Mouse (Mus musculus) 3T3-L1 (cell line): ENCODE measurements around the gene Sh3bp1.

Experiments
- DNase-seq: peaks from one replicate; pipeline ENCODE4 v3.0.0-alpha.2; 2015; ENCODE audit warnings: low read depth, low spot score

Gene Sh3bp1

DNA sequence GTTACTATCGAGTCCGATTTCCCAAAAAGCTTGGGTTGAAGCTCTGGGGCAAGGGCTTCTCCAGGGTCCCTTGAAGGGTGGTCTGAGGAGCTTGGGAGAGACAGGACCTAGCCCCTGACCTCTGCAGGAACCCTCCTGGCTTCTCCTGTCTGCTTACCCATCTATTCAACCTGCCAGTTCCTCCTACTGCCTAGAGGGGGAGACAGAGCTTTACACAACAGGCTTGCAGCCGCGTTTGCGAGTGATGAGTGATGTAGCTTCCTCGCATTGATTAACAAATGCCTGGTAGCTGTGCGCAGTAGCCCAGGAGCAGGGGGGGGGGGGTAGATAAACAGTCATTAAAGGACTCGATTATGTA lies 16.1 kb downstream of the Sh3bp1 start:
- DNase-seq, result peak; percentile 87

DNA sequence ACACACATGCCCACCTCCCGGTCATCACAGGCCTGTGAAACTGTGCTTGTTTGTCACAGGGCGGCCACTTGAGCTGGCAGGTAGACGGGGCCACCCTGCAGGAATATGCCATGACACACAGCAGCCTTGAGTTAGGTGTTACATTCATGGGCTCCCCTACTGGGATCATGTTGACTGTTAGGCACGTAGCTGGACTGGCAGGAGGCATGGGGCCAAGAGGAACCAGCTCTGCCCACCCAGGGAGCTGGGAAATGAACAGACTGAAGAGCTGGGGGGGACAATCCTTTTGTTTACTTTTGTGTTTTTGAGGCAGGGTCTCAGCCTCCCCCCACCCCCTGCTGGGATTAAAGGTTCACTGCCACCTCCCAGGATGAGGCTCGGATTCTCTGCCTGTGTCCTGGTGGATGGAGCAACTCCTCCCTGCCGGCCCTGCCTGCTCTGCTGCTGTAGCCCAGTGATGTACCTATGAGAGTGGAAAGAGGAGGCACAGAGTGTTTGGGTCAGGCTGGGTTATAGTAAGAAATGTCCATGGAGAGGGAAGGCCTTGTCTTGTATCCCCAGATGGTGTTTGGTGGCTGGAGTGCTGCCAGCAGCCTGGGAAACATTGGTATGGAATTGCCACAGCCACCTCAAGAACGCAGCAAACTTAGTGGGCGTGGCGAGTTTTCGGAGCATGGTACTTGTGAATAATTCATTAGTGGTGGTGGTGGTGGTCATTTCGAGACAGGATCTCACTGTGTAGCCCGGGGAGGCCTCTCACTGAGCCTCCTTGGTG lies 16.7 kb downstream of the Sh3bp1 start:
- peak; percentile 27 for DNase-seq

DNA sequence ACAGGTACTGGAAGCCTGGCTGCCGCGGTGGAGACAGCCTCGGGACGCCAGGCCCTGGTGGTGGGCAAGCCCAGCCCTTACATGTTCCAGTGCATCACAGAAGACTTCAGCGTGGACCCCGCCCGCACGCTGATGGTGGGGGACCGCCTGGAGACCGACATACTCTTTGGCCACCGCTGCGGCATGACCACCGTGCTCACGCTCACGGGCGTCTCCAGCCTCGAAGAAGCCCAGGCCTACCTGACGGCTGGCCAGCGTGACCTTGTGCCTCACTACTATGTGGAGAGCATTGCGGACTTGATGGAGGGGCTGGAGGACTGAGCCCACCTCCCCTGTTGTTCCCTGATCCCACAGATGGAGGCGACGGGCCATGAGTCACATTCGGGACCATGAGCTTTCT lies 18.6 kb downstream of the Sh3bp1 start:
- DNase-seq, result no peak

DNA sequence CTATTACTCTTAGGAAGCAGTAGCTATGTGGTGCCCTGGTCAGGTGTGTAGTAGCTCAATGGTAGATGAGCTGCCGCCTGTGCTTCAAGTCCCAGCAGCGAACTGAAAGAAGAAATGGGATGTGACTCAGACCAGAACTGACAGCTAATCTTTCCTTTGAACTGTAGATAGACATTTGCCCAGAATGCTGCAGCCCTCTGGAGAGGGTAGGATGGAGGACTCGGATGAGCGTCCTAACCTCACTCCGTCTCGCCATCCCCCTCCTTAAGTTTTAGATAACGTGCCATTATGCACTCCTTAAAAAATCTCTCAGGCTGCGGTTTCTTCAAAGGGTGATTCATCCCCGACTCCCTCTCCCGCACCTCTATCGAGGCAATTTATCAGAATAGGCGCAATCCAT lies 20.3 kb downstream of the Sh3bp1 start:
- DNase-seq, result no peak

DNA sequence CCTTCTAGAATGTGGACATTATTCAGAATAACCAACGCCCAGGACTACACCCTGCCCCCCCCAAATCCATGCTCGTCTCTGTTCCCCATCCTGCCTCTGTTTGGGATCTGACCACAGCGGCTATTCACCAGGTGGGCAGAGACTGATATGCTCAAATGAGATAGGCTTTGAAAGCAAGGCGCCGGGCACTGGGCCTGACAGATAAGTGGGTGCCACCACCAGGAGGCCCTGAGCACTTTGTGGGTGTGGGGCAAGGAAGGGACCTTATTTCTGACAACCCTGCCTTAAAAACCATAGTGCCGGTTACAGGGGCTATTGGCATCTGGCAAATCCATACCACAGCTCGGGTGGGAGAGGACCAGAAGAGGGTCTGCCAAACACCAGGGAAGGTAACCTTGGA lies 23.1 kb downstream of the Sh3bp1 start:
- DNase-seq, result no peak

DNA sequence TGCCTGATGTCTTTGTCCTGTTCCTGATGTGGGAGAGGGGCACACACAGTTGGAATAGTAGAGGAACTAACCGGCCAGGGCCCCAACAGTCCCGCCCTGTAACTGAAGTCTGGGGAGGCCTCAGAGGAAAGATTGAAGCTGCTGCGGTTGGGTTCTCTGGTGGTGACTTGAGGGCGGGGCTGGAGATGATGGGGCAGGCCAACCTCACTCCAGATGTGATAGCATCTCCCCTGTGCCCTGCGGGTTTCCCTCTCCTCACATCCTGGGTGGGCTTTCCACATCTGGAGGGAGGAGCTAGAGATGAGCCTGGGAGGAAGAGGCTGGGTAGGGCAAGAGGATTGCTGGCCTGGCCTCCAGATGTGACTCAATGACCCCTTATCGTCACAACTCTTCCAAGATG lies 24.0 kb downstream of the Sh3bp1 start:
- no peak for DNase-seq

DNA sequence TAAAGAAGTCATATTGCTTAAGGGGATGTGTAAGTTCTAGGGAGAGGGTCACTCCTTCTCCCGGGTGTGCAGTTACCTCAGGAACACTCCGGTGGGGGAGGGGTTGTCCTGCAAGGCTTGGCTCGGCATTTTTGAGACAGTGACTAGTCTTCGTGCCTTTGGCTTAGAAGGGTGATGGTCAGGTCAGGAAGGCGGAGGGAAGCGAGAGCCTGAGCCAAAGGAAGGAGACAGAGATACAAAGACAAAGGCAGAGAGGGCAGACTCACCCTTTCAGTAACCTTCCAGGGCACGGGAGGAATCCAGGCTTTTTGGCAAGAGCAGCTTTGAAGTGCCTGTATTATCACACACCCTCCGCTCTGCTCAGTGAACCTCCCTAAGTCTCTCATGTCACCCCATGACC lies 25.6 kb downstream of the Sh3bp1 start:
- DNase-seq, result peak; percentile 66

DNA sequence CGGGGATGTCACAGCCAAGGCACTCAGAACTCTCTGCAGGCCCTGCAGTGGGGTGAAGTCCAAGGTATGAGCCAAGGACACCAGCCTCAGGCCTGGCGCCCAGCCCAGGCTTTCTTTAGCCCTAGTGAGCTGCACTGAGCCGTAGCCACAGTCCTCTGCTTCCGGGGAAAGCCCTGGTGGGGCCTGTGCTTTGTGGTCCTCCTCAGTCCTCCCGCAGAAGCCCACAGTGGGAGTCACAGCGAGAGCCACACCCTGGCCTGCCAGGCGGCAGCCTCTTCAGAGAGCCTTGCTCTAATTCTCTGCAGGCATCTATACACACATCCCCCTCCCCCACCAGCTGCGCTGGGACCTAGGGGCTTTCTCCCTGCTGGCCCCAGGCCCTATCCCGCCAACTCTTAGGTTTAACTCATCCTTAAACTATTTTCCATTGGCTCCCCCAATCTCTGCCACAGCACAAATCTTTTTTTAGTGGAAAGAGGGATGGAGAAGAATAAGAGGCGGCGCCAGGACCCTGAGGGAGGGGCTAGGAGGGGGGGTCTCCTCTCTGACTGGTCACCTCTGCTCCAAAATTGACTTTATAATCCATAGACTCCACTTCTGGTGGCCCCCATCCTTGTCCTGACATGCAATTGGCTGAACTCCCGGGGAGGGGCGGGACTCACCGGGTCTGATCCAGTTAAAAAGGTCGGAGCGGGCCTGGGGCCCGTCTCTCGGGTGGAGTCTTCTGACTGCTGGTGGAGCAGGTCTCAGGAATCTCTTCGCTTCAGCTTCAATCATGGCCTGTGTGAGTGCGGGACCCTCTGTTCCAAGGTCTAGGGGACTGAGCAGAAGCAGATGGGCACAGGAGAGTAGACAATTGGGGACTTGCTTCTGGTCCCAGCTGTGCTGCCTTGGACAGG lies 26.7 kb downstream of the Sh3bp1 start, which contains the start of gene Lgals1:
Gene Lgals1 (plus strand): TSS at position 705 of the 899 bp plus-strand sequence.
- DNase-seq, result peak; percentile 98

DNA sequence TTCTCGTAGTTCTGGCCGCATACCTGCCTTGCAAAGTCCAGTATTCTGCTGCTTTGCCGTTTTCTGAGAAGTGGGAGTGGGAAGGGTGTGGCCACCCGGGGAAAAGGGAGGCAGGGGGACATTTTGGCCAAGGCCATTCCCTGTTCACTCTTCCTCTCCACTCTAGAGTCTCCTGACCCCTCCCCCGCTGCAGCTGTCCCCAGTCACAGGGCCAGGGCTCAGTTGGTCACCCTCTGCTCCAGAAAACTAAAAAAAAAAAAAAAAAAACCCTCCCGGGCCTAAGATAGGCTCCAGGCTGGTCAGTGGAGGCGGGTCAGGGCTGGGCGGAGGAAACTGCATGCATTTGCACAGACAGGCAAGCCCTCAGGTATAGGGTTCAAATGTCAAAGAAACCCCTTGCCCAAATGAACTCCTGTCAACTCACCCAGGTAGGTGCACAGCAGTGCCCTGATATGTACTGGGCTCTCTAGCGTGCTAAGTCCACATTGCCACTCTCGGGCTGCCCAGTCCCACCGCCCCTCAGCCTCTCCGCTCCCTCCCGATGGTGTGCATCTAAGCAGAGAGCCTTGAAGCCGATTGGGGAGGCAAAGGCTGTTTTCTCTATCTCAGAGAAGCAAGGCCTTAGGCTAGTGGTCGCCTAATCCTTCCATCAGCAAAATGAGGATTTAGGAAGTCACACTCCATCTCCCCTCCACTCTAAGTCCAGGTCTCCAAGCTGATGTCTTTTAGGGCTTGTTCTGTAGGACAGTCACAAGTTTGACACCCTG lies 27.6 kb downstream of the Sh3bp1 start:
- DNase-seq, result peak; percentile 40

DNA sequence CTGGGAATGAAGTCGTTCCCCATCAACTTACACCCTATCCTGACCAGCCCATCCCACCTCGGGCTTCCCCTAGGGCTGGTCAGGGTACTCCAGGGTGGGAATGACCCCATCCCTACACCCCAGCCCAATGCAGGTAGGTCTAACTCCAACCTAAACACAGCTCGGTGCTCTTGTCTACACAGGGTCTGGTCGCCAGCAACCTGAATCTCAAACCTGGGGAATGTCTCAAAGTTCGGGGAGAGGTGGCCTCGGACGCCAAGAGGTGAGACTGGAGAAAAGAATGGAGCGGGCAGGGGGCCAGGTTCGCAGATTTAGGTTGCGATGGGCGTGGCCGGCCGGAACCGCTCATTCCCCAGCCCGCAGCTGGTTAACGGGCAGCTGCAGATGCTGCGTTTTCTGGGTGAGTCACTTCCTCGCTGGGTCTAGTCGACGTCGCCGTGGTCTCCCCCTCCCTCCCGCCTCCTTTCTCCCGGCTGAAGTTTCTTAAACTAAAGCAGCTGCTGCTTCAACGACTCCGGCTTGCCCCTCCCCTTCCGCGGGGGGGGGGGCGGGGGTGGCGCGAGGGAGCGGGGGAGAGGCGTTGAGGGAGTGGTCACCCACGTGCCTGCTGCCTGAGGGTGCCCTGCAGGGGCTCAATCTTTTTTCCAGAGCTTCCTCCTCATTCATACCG lies 28.4 kb downstream of the Sh3bp1 start:
- peak; percentile 97 for DNase-seq

DNA sequence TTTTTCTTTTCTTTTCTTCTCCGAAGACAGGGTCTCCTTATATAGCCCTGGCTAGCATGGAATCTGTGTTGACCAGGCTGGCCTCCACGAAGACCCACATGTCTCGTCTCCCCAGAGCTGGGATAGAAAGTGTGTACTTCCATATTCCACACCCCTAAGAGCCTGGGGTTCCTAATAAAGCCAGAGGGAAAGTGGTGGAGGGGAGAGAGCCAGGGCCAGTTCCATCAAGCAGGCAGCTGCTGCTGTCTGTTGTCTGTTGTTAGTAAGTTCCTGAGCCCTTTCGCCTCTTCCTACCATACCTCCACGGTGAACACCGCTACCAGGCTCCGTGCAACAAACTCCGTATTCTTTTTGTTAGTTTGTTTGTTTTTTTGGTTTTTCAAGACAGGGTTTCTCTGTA lies 29.0 kb downstream of the Sh3bp1 start:
- no peak for DNase-seq

DNA sequence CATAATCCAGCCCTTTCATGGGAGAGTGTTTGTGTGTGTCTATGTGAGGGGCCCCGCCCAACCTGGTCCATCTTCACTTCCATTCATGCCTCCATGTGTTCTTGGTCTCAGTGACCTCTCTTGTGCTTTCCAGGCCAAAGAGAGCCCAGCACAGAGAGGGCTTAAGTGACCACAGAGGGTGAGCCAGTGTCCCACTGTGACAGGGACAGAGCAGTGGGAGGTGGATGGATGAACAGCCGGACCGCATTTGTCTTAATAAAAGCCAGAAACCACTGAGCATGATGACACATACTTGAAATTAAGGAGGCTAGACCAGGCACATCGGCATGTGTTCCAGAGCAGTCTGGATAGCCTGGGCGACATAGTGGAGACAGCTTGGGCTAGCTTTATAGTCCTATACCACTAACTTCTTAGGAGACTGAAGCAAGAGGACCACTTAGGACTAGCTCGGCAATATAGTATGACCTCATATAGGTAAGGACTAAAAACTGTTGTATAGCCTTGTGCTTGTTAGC lies 30.7 kb downstream of the Sh3bp1 start:
- DNase-seq, result peak; percentile 61

DNA sequence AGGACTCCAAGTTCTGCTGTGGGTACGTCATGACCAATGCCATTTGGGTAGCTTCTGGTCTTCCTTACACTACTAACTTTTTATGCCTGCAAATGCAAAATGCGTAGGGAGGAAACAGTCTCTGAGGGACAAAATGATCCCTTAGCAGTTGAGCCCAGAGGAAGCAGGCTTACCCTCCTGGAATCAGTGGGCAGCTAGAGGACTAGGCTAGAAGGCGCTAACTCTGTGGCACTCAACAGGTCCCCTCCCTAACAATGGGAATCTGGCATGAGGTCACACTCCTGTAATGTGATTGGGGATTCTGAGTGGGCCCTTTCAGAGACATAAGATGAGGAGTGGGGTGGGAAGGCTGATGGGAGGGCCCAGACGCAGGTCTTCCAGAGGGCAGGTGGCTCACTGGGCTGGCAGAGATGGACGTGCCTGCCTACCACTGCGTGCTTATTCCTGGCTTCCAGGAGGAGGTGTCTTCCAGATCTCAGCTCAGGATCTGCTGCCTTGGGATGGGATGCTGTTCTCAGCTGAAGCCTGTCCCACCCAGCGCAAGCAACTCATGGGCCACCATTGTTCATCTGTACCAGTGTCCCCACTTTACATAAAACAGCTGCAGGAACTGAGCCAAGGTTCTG lies 31.3 kb downstream of the Sh3bp1 start:
- DNase-seq, result peak; percentile 66

DNA sequence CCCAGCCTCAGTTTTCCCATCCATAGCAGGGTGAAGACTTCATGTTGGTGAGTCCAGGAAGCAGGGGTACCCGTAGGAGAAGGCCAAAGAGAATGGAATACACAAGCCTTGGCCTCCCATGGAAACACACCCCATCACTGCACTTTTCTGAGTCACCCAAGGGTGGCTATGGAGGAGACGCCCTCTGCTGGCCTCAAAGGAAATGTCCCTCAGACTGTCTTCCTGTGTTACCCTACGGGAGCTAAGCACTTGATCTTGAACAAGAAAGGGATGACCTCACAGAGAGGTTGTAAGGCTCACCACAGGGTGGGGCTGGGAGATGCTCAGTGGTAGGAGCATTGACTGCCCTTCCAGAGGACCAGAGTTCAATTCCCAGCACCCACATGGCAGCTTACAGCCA lies 32.0 kb downstream of the Sh3bp1 start:
- DNase-seq, result peak; percentile 92

DNA sequence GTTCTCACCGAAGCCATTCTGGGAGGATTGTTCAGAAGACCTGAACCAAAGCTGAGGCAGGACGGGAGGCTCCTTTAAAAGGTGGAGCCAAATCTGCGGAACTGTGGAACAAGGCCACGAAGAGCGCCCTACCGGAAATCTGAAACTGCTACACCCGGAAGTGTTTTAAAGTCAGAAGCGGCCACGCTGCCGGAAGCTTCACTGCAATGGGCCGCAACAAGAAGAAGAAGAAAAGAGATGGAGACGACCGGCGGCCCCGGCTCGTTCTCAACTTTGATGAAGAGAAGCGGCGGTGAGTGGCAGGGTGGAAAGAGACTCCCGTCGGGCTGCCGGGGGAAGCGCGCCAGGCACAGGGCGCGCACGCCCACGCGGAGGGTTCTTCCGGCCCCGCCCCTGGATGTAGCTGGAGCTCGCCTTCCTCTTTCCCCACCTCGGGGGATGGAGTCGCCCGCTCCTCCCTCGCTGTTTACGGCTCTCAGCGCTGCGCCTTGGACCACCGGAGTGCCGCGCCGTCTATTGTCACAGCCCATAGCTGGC lies 35.3 kb downstream of the Sh3bp1 start, which contains the start of gene Nol12:
Gene Nol12 (plus strand): TSS at position 150 of the 537 bp plus-strand sequence.
- peak; percentile 92 for DNase-seq

DNA sequence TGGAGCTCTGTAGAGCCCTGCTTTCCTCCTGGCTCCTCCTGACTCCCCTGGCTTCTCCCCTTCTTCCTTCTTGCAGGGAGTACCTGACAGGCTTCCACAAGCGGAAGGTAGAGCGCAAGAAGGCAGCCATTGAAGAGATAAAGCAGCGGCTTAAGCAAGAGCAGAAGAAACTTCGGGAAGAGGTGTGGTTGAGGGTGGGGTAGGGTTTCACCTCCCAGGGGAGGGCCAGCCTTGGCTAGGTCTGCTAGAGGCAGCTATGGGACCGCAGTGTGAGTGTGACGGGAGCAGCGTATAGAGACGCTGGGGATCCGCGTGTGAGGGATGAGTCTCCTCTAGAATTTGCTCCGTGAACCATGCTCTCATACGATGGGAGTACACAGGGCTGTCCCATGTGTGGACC lies 36.8 kb downstream of the Sh3bp1 start:
- no peak for DNase-seq

DNA sequence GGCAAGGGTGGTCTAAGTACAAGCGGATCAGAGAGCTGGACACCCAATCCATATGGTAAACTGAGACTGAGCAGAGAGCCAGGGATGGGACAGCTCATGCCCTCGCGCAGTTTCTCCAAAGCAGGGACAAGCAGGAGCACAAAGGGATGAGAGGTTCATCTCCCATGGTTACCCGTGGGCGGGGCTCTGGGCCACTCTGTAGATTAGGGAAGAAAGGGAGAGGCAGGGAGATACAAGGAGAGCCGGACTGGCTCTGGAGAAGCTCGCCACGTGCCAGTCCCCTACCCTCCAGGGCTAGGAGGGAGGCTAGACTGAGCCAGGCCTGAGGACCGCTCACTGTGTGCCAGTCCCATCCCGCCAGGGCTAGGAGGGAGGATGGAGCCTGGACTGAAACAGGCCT lies 37.7 kb downstream of the Sh3bp1 start:
- DNase-seq, result no peak

DNA sequence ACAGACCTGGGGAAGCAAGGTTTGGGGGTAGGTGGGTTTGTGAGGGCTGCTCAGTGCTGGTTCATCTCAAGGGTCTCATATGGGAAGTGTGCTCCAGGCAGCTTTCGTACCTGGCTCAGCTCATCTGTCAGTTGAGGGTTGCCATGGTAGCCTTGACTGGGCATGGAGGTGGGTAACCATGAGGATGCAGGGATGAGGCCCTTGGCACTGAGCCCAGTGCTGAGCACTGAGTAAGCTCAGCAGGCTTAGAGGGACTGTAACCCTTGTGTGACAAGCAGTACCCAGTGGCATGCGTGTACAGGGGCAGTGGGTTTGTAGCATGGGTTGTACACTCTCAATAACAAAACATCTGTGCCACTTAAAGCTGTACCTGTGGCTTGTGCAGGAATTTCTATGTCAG lies 38.4 kb downstream of the Sh3bp1 start:
- DNase-seq, result no peak

DNA sequence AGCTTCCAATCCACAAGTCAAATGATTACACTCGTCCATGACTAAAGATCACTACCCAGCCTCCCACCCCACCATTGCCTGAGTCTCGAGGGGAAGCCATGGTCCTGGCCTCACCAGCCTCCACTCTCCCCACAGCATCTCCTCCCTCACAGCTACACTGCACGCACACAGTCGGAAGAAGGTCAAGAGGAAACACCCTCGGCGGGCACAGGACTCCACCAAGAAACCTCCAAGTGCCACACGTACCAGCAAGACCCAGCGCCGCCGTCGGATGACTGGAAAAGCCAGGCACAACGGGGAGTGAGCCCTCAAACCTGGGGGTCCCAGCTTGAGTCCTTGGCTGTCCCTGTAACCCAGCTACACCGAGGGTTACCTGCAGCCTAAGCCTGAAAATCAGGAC lies 40.8 kb downstream of the Sh3bp1 start:
- no peak for DNase-seq

DNA sequence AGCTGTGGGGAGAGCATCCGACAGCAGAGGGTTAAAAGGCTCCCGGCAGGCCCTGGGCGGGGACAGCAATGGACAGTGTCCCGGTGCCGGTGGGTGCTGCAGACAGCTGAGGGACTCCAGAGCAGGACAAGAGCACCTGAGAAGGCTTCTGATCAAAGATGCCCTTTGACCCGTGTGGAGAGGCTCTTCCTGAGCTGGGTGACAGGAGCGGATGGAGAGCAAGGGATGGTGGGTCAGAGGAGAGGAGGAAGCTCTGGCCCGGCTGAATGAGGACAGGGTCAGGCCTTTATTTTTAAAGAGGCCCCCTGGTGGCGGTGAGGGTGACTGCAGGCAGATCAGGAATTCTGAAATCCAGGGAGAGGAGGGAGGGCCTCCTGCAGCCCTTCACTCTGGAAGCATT lies 43.1 kb downstream of the Sh3bp1 start:
- DNase-seq, result peak; percentile 88
